Mouse (Mus musculus) heart, embryonic 12.5 days (tissue): ENCODE data around the gene Adra1d. TPM values are rescaled to one million over a fixed set of nuclear protein-coding genes. Genes with fewer than 3 reads are reported as not detected.

Source experiments
- ATAC-seq: fragments of 200-750 bp; cut with Nextera tagmentation; 2 replicates; pipeline ENCODE4 v1.8.0; 2017; ENCODE audit warnings: moderate TSS enrichment, moderate library complexity; ENCODE audit not compliant: insufficient number of reproducible peaks, low FRiP score
- H3K27ac ChIP-seq: fragments of 300-500 bp; sonication (generic); 2 replicates; pipeline ENCODE4 v1.5.1; 2016; ENCODE audit warnings: mild to moderate bottlenecking, moderate library complexity; ENCODE audit not compliant: poor library complexity, severe bottlenecking
- H3K27me3 ChIP-seq: fragments of 300-500 bp; sonication (generic); replicated peaks from 2 replicates; pipeline ENCODE4 v1.6.1; 2016; ENCODE audit warnings: mild to moderate bottlenecking, moderate library complexity
- H3K36me3 ChIP-seq: fragments of 300-500 bp; sonication (generic); 2 replicates; pipeline ENCODE4 v1.6.1; 2016; ENCODE audit warnings: mild to moderate bottlenecking, moderate library complexity
- H3K4me1 ChIP-seq: fragments of 300-500 bp; sonication (generic); replicated peaks from 2 replicates; pipeline ENCODE4 v1.6.1; 2016; ENCODE audit warnings: mild to moderate bottlenecking
- H3K4me2 ChIP-seq: fragments of 300-500 bp; sonication (generic); 2 replicates; pipeline ENCODE4 v1.6.1; 2016; ENCODE audit warnings: mild to moderate bottlenecking, moderate library complexity
- H3K4me3 ChIP-seq: fragments of 300-500 bp; sonication (generic); 2 replicates; pipeline ENCODE4 v1.5.1; 2016; ENCODE audit warnings: mild to moderate bottlenecking
- H3K9ac ChIP-seq: fragments of 300-500 bp; sonication (generic); 2 replicates; pipeline ENCODE4 v1.6.1; 2016; ENCODE audit warnings: mild to moderate bottlenecking, moderate library complexity
- H3K9me3 ChIP-seq: fragments of 300-500 bp; sonication (generic); replicated peaks from 2 replicates; pipeline ENCODE4 v1.6.1; 2016; ENCODE audit warnings: mild to moderate bottlenecking, moderate library complexity
- WGBS: fragments of 180-500 bp; shearing (Covaris S2); methylation state at CpG from one replicate; pipeline ENCODE4 v1.1.7; 2016; 5-methylcytosine and 5-hydroxymethylcytosine counted together
- polyA plus RNA-seq: library from polyadenylated mRNA; unstranded; fragments of >200 nt; fragmentation: Nextera tagmentation; extraction: Ambion mirVana; gene quantifications from 2 replicates; pipeline ENCODE4 v1.2.1, GENCODE M21; 2016

The Adra1d gene
- polyA plus RNA-seq, 1 experiment from 2014 or later: 0.23 TPM

GRCm38 (mm10) chr2:131551701-131552620, 10.1 kb downstream of the Adra1d start:
- Histone ChIP-seq H3K4me3 (no peak overlapping the region), H3K27ac (no peak overlapping the region), H3K4me1 (no peaks in the 10 kb centered on the region), H3K4me2 (no peak overlapping the region), H3K9me3 (no peaks in the 10 kb centered on the region), H3K27me3 (peaks cover 96% of the 10 kb centered on the region), H3K9ac (no peak overlapping the region), H3K36me3 (no peaks in the 10 kb centered on the region)
- ATAC-seq: no peak
- WGBS: 59% methylated on average over 7 of the region's 7 CpGs

- no peak overlapping the region for H3K9ac ChIP-seq
- H3K27me3 ChIP-seq: peaks cover 96% of the 10 kb centered on the region
- no peak for ATAC-seq
- 31% methylated on average over 2 of the region's 2 CpGs for WGBS
- no peak overlapping the region for H3K27ac ChIP-seq
- H3K4me2 ChIP-seq: no peak overlapping the region
- no peaks in the 10 kb centered on the region for H3K9me3 ChIP-seq
- H3K4me1 ChIP-seq: peaks cover 10% of the 10 kb centered on the region
- H3K4me3 ChIP-seq: no peak overlapping the region
- H3K36me3 ChIP-seq: no peaks in the 10 kb centered on the region
Observed at GRCm38 (mm10) chr2:131550906-131551305, 11.2 kb downstream of the Adra1d start.

- Histone ChIP-seq H3K4me1 (peaks cover 12% of the 10 kb centered on the region), H3K36me3 (no peaks in the 10 kb centered on the region), H3K4me3 (no peak overlapping the region), H3K9ac (no peak overlapping the region), H3K27me3 (peaks cover 94% of the 10 kb centered on the region), H3K9me3 (no peaks in the 10 kb centered on the region), H3K4me2 (no peak overlapping the region), H3K27ac (no peak overlapping the region)
- 58% methylated on average over 2 of the region's 2 CpGs for WGBS
- ATAC-seq: no peak
Observed at GRCm38 (mm10) chr2:131550474-131550873, 11.6 kb downstream of the Adra1d start.

DNA sequence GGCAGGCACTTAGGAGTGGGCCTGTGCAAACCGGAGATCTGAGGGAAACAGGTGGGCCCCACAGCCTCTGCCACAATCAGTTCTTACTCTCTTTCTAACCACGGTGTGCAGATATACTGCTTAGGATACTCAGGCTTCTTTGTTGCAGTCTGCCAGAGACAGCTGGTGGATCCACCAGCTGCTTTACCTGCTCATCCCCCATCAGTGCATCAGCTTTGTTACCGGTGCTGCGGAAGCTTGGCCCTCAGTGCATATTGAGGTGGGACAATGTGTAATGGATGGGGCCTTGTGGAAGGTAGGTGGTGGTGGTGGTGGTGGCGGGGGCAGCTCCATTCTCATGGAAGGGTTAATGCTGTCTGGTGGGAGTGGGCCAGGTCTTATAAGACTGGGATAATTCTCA, 13.0 kb downstream of the Adra1d start:
- no peaks in the 10 kb centered on the region for H3K36me3 ChIP-seq
- H3K4me2 ChIP-seq: no peak overlapping the region
- WGBS: 83% methylated on average over 5 of the region's 5 CpGs
- peaks cover 12% of the 10 kb centered on the region for H3K4me1 ChIP-seq
- no peak for ATAC-seq
- H3K27ac ChIP-seq: no peak overlapping the region
- H3K9me3 ChIP-seq: no peaks in the 10 kb centered on the region
- H3K27me3 ChIP-seq: peaks cover 91% of the 10 kb centered on the region
- no peak overlapping the region for H3K4me3 ChIP-seq
- no peak overlapping the region for H3K9ac ChIP-seq

GRCm38 (mm10) chr2:131548330-131548729, 13.8 kb downstream of the Adra1d start:
- H3K27ac ChIP-seq: no peak overlapping the region
- H3K27me3 ChIP-seq: peaks cover 90% of the 10 kb centered on the region
- H3K9me3 ChIP-seq: no peaks in the 10 kb centered on the region
- H3K4me2 ChIP-seq: no peak overlapping the region
- H3K4me1 ChIP-seq: peaks cover 12% of the 10 kb centered on the region
- ATAC-seq: no peak
- 63% methylated on average over 2 of the region's 2 CpGs for WGBS
- no peak overlapping the region for H3K4me3 ChIP-seq
- no peak overlapping the region for H3K9ac ChIP-seq
- H3K36me3 ChIP-seq: no peaks in the 10 kb centered on the region

- Histone ChIP-seq H3K4me2 (peak overlapping the region; percentile 90), H3K27me3 (peaks cover 75% of the 10 kb centered on the region), H3K4me3 (peak overlapping the region; percentile 61), H3K4me1 (peaks cover 19% of the 10 kb centered on the region), H3K27ac (no peak overlapping the region), H3K9ac (peak overlapping the region; percentile 28; the same call in 1 of the 2 replicates), H3K9me3 (no peaks in the 10 kb centered on the region), H3K36me3 (no peaks in the 10 kb centered on the region)
- WGBS: 15% methylated on average over 19 of the region's 19 CpGs
- no peak for ATAC-seq
Observed at GRCm38 (mm10) chr2:131546745-131547408, 15.2 kb downstream of the Adra1d start.

- no peak overlapping the region for H3K27ac ChIP-seq
- 2% methylated on average over 27 of the region's 27 CpGs for WGBS
- ATAC-seq: no peak; the same call in 1 of the 2 replicates
- peaks cover 73% of the 10 kb centered on the region for H3K27me3 ChIP-seq
- H3K4me2 ChIP-seq: peak overlapping the region; percentile 90
- peaks cover 19% of the 10 kb centered on the region for H3K4me1 ChIP-seq
- H3K9ac ChIP-seq: peak overlapping the region; percentile 65
- H3K9me3 ChIP-seq: no peaks in the 10 kb centered on the region
- peak overlapping the region; percentile 61 for H3K4me3 ChIP-seq
- no peaks in the 10 kb centered on the region for H3K36me3 ChIP-seq
Observed at GRCm38 (mm10) chr2:131546308-131546700, 15.8 kb downstream of the Adra1d start.

DNA sequence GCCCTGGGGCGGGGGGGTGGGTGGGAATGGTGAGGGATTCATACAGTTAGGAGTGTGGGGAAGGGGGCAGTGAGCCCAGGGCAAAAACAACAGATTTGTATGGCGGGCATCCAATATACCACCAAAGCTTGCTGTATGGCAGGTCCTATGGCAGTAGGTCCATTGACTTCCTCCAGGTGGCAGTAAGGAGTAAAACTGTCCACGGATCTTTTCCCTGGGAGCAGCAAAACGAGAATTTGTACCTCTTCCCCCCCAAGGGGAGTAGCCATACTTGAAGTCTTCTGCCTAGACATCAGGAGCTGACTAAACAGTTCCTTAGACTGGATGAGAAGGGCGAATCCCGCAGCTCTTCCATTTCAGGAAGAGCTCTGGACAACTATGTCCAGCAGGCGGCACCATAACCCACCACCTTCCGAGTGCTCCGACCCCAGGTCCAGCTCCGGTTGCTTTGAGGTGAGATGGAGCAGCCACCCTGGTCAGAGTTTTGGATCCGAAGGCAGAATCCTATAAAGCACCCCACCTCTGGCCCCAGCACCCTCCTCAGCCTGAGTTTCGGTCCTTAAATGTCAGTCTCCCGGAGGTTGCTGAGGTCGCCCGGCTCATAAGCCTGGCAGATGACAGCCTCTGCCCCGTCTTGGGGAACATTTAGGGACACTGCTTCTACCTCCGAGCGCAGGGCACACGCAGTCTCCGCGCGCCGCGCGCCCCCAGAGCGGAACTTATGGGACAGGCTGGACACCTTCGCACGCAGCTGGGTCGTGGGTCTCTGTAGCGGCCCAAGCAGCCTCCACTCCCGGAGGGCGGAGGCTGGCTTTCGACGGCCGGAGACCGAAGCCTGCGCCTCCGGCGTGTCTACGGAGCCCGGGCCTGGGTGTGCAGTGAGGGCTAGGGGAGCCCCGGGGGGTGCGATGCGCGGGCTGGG, 16.4 kb downstream of the Adra1d start:
- H3K27ac ChIP-seq: no peak overlapping the region
- peaks cover 69% of the 10 kb centered on the region for H3K27me3 ChIP-seq
- peak overlapping the region; percentile 61 for H3K4me3 ChIP-seq
- H3K4me1 ChIP-seq: peaks cover 19% of the 10 kb centered on the region
- no peaks in the 10 kb centered on the region for H3K36me3 ChIP-seq
- H3K4me2 ChIP-seq: peak overlapping the region; percentile 90
- 4% methylated on average over 45 of the region's 45 CpGs for WGBS
- peak; percentile 59 for ATAC-seq
- peak overlapping the region; percentile 65 for H3K9ac ChIP-seq
- H3K9me3 ChIP-seq: no peaks in the 10 kb centered on the region

DNA sequence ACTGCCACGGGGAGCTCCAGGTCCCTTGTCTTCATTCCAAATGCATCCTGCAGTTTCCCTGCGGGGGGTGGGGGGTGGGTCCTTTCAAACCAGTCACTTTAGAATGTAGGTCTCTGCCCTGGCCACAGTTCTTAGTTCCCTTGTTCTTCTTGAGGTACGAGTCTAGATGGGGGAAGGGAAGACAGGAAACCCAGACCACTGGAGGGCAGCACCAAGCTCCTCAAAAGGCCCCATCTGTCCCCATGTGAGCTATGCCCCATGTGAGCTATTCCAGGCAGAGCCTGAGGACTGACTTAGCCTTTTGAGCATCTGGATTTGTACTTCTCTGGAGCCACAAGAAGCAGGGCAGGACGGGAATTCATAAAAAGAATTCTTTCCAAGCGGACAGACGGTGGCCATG, 19.6 kb downstream of the Adra1d start:
- WGBS: 30% methylated on average over 6 of the region's 6 CpGs

DNA sequence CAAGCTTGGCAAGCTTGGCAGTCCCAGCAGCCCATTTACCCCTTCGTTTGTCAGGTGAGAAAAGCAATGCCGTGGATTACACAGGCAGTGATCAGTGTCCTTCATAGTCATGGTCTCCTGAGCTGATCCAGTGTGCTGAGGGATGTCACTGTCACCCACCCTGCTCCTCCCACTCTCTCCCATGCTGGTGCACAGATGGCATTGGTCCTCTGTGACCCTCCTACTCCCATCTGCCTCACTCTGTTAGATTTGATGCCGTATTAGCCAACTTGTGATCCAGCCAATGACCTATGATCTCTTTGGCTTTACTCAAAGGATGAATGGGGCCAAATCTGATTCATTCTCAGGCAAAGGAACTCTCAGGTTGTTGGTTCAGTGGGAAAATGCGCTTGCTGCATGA, 20.4 kb downstream of the Adra1d start:
- H3K4me2 ChIP-seq: no peak overlapping the region
- no peak for ATAC-seq
- H3K27ac ChIP-seq: no peak overlapping the region
- H3K27me3 ChIP-seq: peaks cover 31% of the 10 kb centered on the region
- no peaks in the 10 kb centered on the region for H3K9me3 ChIP-seq
- H3K9ac ChIP-seq: no peak overlapping the region
- peaks cover 27% of the 10 kb centered on the region for H3K4me1 ChIP-seq
- H3K36me3 ChIP-seq: no peaks in the 10 kb centered on the region
- WGBS: 81% methylated on average over 4 of the region's 4 CpGs
- no peak overlapping the region for H3K4me3 ChIP-seq

More for the DNA sequence above, 19.6 kb downstream of the Adra1d start:
- Histone ChIP-seq H3K27me3 (peaks cover 39% of the 10 kb centered on the region), H3K9ac (no peak overlapping the region), H3K4me2 (no peak overlapping the region), H3K4me1 (peaks cover 29% of the 10 kb centered on the region), H3K27ac (no peak overlapping the region), H3K4me3 (no peak overlapping the region), H3K36me3 (no peaks in the 10 kb centered on the region), H3K9me3 (no peaks in the 10 kb centered on the region)
- no peak for ATAC-seq
